Mouse (Mus musculus) kidney, postnatal 0 days (tissue): ENCODE measurements around the gene Dapk2. TPM values are rescaled to one million over a fixed set of nuclear protein-coding genes. Genes with fewer than 3 reads are reported as not detected.

Source experiments
- ATAC-seq: fragments of 200-750 bp; cut with Nextera tagmentation; replicated peaks from 2 replicates; pipeline ENCODE4 v1.8.0; 2017; ENCODE audit warnings: low read depth, moderate number of reproducible peaks, moderate TSS enrichment, moderate library complexity; ENCODE audit not compliant: low FRiP score
- DNase-seq: peaks from one replicate; pipeline ENCODE4 v3.0.0-alpha.2; 2016; ENCODE audit warnings: low spot score
- H3K27ac ChIP-seq: fragments of 300-500 bp; sonication (generic); 2 replicates; pipeline ENCODE4 v1.5.1; 2014; ENCODE audit warnings: mild to moderate bottlenecking
- H3K27me3 ChIP-seq: fragments of 300-500 bp; sonication (generic); 2 replicates; pipeline ENCODE4 v1.6.1; 2014; ENCODE audit warnings: low read length, mixed read lengths; ENCODE audit not compliant: insufficient read depth
- H3K36me3 ChIP-seq: fragments of 300-500 bp; sonication (generic); 2 replicates; pipeline ENCODE4 v1.6.1; 2014; ENCODE audit warnings: low read length, mixed read lengths; ENCODE audit not compliant: insufficient read depth
- H3K4me1 ChIP-seq: fragments of 300-500 bp; sonication (generic); replicated peaks from 2 replicates; pipeline ENCODE4 v1.6.1; 2014; ENCODE audit warnings: antibody characterized with exemption, low read length, mixed read lengths; ENCODE audit not compliant: insufficient read depth
- H3K4me2 ChIP-seq: fragments of 300-500 bp; sonication (generic); 2 replicates; pipeline ENCODE4 v1.6.1; 2014; ENCODE audit warnings: mild to moderate bottlenecking, low read length, moderate library complexity, mixed read lengths
- H3K4me3 ChIP-seq: fragments of 300-500 bp; sonication (generic); replicated peaks from 2 replicates; pipeline ENCODE4 v1.5.1; 2014; ENCODE audit warnings: low read depth, low read length
- H3K9ac ChIP-seq: fragments of 300-500 bp; sonication (generic); 2 replicates; pipeline ENCODE4 v1.6.1; 2014; ENCODE audit warnings: low read depth, low read length
- H3K9me3 ChIP-seq: fragments of 300-500 bp; sonication (generic); replicated peaks from 2 replicates; pipeline ENCODE4 v1.6.1; 2016; ENCODE audit warnings: low read length, inconsistent platforms, mixed read lengths
- CTCF ChIP-seq: IDR thresholded peaks from 2 replicates; pipeline ENCODE4 v1.5.1; 2016; ENCODE audit warnings: antibody characterized with exemption, low read depth, mild to moderate bottlenecking, moderate library complexity
- WGBS: fragments of 180-500 bp; shearing (Covaris S2); extraction: QIAGEN DNeasy Blood & Tissue Kit; methylation state at CpG from one replicate; pipeline ENCODE4 v1.1.7; 2014; 5-methylcytosine and 5-hydroxymethylcytosine counted together
- polyA plus RNA-seq: library from polyadenylated mRNA; unstranded; fragments of >200 nt; fragmentation: Nextera tagmentation; extraction: Ambion mirVana; gene quantifications from 2 replicates; pipeline ENCODE4 v1.2.1, GENCODE M21; 2015

The Dapk2 gene
- polyA plus RNA-seq, 1 experiment from 2014 or later = 8.6 TPM

DNA sequence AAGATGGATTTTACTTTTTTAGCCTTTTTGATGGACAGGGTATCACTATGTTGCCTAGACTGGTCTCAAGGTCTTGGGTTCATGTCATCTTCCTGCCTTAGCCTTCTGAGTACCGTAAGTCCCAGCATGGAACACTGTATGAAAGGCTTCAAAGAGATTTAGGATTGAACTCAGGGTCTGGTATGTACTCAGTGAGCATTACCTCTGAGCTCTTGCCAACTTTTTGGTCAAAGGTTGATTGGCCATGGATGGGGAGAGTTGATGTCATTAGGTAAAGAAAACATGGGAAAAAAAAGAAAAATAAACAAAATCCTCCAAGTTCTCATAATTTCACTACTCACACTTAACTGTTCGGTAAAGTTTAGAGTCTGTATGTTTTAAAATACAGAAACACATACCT, 132.7 kb downstream of the Dapk2 start:
- Histone ChIP-seq H3K27ac (no peak overlapping the region), H3K9ac (no peak overlapping the region), H3K4me2 (no peak overlapping the region), H3K4me3 (no peak overlapping the region), H3K36me3 (no peaks in the 10 kb centered on the region), H3K4me1 (no peaks in the 10 kb centered on the region), H3K9me3 (no peaks in the 10 kb centered on the region), H3K27me3 (no peaks in the 10 kb centered on the region)
- 71% methylated on average over 2 of the region's 2 CpGs for WGBS
- DNase-seq (no peak), ATAC-seq (no peak)
- no peak for TF ChIP-seq CTCF

DNA sequence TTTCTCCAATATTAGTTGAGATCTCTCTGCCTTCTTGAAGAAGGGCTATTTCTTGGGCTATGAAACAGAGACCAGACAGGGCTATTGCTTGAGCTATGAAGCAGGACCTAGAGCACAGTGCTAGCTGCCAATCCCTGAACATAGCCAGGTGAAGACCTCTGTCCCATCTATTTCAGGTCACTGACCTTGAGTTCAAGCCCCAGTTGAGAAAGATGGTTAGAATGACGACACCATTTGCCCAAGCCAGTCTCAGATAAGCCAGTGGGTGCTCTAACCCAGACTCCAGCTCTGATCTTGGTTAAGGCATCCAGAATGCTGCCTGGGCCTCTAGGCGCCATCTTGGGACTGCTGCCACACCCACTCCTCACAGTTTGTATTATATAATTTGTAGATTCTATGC, 135.3 kb downstream of the Dapk2 start:
- DNase-seq = no peak
- no peak overlapping the region for H3K4me3 ChIP-seq
- H3K9me3 ChIP-seq = no peaks in the 10 kb centered on the region
- 94% methylated on average over 2 of the region's 2 CpGs for WGBS
- no peak for ATAC-seq
- no peak for TF ChIP-seq CTCF
- H3K27me3 ChIP-seq = no peaks in the 10 kb centered on the region
- H3K4me2 ChIP-seq = no peak overlapping the region
- H3K36me3 ChIP-seq = no peaks in the 10 kb centered on the region
- no peak overlapping the region for H3K27ac ChIP-seq
- no peak overlapping the region for H3K9ac ChIP-seq
- no peaks in the 10 kb centered on the region for H3K4me1 ChIP-seq

DNA sequence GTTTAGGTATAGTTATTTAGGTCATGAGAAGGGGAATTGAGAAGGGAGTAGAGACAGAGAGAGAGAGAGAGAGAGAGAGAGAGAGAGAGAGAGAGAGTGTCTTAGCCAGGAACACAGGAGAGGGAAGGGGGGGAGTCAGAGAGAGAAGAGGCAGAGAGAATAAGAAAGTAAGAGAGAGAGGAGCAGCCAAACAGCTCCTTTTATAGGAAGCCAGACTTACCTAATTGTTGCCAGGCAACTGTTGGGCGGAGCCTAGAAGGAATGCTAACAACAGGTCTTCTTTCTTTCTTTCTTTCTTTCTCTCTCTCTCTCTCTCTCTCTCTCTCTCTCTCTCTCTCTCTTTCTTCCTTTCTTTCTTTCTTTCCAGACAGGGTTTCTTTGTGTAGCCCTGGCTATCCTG, 136.2 kb downstream of the Dapk2 start:
- no peak for TF ChIP-seq CTCF
- Histone ChIP-seq H3K36me3 (no peaks in the 10 kb centered on the region), H3K9me3 (no peaks in the 10 kb centered on the region), H3K4me2 (no peak overlapping the region), H3K27ac (no peak overlapping the region), H3K4me3 (no peak overlapping the region), H3K4me1 (no peaks in the 10 kb centered on the region), H3K27me3 (no peaks in the 10 kb centered on the region), H3K9ac (no peak overlapping the region)
- WGBS = 100% methylated on average over 1 of the region's 1 CpGs
- DNase-seq (no peak), ATAC-seq (no peak)

DNA sequence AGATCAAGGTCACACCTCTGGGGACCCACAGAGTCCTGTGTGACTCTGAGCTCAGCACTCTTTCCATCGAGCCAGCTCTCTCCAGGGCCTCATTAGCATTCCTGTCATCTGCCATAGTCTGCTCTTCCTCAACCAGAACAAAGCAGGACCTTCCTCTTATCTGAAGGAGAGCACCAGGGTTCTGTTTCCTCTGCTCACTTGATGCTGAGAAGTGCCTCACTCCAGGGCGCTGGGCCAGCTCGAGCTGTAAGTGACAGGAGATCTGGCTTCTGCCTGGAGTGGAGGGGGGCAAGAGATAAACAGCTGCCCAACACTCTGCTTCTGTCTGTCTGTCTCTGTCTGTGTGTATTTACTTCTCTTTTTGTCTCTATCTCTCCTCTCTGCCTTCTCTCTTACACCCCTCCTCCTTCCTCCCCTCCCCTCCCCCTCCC, 137.0 kb downstream of the Dapk2 start:
- Histone ChIP-seq H3K4me1 (no peaks in the 10 kb centered on the region), H3K27me3 (no peaks in the 10 kb centered on the region), H3K4me3 (no peak overlapping the region), H3K27ac (no peak overlapping the region), H3K4me2 (no peak overlapping the region), H3K9me3 (no peaks in the 10 kb centered on the region), H3K36me3 (no peaks in the 10 kb centered on the region), H3K9ac (no peak overlapping the region)
- 2% methylated on average over 3 of the region's 3 CpGs for WGBS
- ATAC-seq (no peak), DNase-seq (no peak)
- no peak for TF ChIP-seq CTCF

DNA sequence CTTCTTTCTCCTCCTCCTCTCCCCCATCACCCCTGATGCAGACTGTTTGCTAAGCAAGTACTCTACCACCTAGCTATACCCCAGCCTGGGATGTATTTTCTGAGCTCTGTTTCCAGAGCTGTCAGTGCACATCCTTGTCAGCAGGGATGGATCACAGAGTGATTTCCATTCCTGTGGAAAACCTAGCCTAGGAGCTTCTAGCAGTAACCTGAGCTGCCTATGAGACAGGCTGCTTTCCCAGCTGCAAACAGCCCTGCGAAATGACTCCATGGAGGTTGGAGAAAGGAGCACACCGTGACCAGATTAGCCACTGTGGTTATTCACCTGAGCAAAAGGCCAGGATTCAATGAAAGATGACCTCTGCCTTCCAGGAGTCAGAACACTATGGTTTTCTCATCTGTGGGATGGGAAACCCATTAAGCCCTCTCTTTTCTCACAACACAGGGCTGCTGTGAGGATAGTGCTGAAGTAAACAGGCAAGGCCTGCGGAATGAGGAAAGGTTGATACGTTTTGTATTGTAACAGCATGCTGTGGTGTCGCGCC, 137.6 kb downstream of the Dapk2 start:
- no peaks in the 10 kb centered on the region for H3K36me3 ChIP-seq
- 62% methylated on average over 6 of the region's 6 CpGs for WGBS
- ATAC-seq (no peak), DNase-seq (peak; percentile 27)
- H3K9me3 ChIP-seq = no peaks in the 10 kb centered on the region
- H3K4me2 ChIP-seq = no peak overlapping the region
- H3K9ac ChIP-seq = no peak overlapping the region
- no peak overlapping the region for H3K4me3 ChIP-seq
- no peaks in the 10 kb centered on the region for H3K4me1 ChIP-seq
- no peaks in the 10 kb centered on the region for H3K27me3 ChIP-seq
- no peak for TF ChIP-seq CTCF
- H3K27ac ChIP-seq = no peak overlapping the region

DNA sequence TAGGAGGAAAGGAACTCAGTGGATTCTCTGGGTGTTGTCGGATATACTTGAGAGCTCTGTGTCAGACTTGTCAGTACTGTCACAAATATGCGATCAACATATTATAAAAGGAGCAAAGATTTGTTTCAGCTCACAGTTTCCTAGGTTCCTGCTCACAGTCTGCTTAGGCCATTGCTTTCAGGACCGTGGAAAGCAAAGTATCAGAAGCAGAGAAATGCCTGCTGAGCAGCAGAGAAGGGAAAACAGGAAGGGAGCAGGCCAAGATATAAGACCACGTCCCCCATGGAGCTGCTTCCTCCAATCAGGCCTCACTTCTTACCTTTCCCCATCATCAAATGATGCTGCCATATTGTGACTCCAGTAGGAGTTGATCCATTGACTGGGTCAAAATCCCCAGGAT, 140.8 kb downstream of the Dapk2 start:
- Histone ChIP-seq H3K4me1 (no peaks in the 10 kb centered on the region), H3K36me3 (no peaks in the 10 kb centered on the region), H3K4me3 (no peak overlapping the region), H3K27ac (no peak overlapping the region), H3K27me3 (no peaks in the 10 kb centered on the region), H3K4me2 (no peak overlapping the region), H3K9me3 (no peaks in the 10 kb centered on the region), H3K9ac (no peak overlapping the region)
- TF ChIP-seq CTCF = no peak
- WGBS = 86% methylated on average over 4 of the region's 4 CpGs
- no peak for ATAC-seq
- no peak for DNase-seq

DNA sequence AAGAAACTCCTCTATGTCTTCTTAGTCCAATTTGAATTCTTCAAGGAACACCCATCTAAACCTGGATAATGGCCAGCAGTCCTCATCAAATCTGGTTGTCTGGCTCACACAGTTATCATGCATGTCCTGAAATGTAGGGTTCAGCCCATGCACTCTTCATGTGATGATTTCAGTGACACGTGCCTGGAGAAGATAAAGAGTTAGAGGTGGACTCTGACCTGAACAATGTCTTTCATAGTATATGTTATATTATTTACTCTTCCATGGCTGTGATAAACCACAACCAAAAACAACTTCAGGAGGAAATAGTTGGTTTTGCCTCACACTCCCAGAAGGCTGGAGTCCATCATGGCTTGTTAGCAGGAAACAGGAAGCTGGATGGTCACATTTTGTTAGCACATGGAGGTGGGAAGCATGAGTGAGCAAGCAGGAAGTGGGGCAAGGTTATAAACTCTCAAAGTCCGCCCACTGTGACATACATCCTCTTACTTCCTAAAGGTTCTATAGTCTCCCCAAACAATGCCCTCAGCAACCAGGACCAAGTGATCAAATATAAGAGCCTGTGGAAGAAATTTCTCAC, 142.5 kb downstream of the Dapk2 start:
- Histone ChIP-seq H3K4me2 (no peak overlapping the region), H3K4me1 (no peaks in the 10 kb centered on the region), H3K27me3 (no peaks in the 10 kb centered on the region), H3K9ac (no peak overlapping the region), H3K36me3 (no peaks in the 10 kb centered on the region), H3K4me3 (no peak overlapping the region), H3K9me3 (no peaks in the 10 kb centered on the region), H3K27ac (no peak overlapping the region)
- no peak for DNase-seq
- TF ChIP-seq CTCF = no peak
- ATAC-seq = no peak
- WGBS = 85% methylated on average over 2 of the region's 2 CpGs
